Mouse (Mus musculus) bone marrow, adult 2 months (tissue): ENCODE results near the gene Slc16a12.

Source experiments
- CTCF ChIP-seq: fragments of 200-500 bp; IDR thresholded peaks from 2 replicates; pipeline ENCODE4 v1.5.1; 2011; ENCODE audit warnings: low read length, control low read depth; ENCODE audit not compliant: control insufficient read depth, insufficient read depth
- POLR2A ChIP-seq: fragments of 200-500 bp; IDR thresholded peaks from 2 replicates; pipeline ENCODE4 v1.6.1; 2011; ENCODE audit warnings: low read depth, mild to moderate bottlenecking, control low read depth, low read length, borderline replicate concordance; ENCODE audit not compliant: control insufficient read depth

GRCm38 (mm10) chr19:34698432-34698831 lies 48.7 kb downstream of the Slc16a12 start:
- no peak for TF ChIP-seq CTCF
- no peak for TF ChIP-seq POLR2A
